Mouse (Mus musculus): Measurements from ENCODE around the gene Fbn1.

The Fbn1 gene

DNA sequence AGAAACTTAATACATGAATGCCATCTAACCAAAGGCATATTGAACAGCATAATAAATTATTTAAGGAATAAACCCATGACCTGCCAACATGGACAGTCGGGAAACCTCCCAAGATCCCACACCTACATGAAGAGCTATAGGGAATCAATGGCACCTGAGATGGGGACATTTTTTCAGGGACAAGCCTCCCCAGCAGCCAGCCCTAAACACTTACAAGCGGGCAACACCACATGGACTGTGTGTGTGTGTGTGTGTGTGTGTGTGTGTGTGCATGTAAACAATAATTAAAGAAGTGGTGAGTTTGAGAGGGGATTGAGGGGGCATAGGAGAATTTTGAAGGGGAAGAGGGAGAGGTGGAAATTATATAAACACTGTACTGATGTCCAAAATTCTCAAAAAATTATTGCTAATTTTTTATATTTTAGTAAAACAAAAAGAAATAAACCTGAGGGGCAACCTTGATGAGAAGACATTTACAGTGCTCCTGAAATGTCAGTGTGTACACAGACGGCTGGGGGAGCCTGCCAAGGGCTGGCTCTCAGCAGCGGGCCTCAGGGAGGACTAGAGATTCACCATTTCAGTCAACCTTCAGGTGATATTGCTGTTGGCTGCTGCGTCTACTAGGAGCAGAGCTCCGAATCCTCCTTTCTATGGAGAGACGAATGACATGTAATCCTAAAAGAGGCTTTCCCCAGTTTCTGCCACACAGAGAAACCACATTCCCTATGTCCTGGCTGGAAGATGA lies 121.4 kb downstream of the Fbn1 start:
- no peak for DNase-seq

- DNase-seq, result no peak
Observed at GRCm38 (mm10) chr2:125384941-125385340, 122.9 kb downstream of the Fbn1 start.

DNA sequence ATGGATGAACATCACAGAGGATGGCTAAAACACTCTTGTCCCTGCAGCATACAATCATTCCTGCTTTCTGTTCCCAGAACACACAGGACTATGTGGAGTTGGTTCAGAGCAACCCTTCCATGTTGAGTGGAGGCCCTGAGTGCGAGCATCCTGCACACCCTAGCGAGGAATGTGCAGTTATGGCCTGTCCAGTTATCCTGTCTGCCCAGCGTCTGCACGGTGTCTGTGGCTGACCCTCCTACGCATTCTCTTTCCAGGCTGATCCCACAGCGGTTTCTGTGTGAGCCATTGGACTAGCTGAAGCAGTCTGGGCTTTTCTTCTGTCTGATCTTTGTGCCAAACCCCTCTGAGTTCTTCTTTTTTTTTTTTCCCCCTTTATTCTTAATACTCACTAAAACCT lies 123.4 kb downstream of the Fbn1 start:
- DNase-seq, result no peak

DNA sequence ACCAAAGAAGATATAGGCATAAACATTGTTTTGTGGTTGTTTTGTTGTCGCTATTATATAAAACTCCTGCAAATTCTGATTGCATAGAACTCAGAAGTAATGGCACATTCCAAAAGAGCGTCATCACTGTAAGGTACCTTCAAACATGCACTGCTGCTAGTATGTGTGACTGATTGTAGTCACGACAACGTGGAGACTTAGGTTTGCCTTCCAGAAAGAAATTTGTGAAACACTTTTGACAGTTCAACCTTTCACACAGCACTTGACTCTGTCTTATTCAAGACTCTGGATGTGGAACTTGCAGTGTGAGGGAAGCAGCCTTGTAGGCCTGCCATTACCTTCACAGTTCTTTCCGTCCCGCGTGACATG lies 124.5 kb downstream of the Fbn1 start:
- DNase-seq, result no peak

- no peak for DNase-seq
Observed at GRCm38 (mm10) chr2:125382613-125383272, 125.0 kb downstream of the Fbn1 start.

- DNase-seq, result no peak
Observed at GRCm38 (mm10) chr2:125380086-125380485, 127.7 kb downstream of the Fbn1 start.

- no peak for DNase-seq
Observed at GRCm38 (mm10) chr2:125379206-125379605, 128.6 kb downstream of the Fbn1 start.

GRCm38 (mm10) chr2:125375926-125376325 lies 131.9 kb downstream of the Fbn1 start:
- no peak for DNase-seq

DNA sequence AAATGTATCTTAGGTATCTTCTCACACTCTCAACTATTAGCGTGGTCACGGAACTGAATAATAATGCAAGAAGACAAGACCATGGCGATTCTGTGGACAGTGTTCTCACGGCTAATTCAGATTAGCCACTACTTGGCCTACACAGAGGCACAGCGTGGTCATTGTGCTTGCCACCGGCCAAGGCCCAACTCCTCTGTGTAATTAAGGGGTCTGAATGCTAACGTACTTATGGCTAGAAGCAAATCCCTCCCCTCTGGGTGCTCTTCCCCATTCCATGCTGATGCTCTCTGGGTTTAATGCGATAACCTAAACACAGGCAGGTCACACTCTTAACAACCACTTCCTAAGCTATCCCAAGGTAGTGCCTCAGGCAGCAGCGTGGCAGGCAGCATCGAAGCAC lies 132.5 kb downstream of the Fbn1 start:
- no peak for DNase-seq

- no peak for DNase-seq
Observed at GRCm38 (mm10) chr2:125369666-125370065, 138.1 kb downstream of the Fbn1 start.

GRCm38 (mm10) chr2:125368616-125369015 lies 139.2 kb downstream of the Fbn1 start:
- DNase-seq, result no peak

DNA sequence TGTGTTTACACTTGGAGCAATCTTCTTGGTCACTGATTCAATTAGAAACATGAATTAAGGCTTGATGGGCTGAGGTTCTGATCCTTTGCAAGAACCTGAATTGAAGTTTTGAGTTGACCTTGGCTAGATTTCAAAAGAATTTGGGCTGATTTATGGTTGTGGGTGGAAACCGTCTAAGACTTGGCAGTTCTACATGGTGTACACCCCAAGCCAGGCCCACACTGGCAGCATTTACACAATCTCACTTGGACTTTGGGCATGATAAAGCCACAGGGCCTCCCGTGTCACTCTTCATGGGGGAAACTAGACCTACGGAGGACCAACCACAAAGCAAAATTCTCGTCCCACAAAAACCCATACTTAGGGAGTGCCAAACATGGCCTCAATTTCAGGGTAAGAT lies 146.1 kb downstream of the Fbn1 start:
- DNase-seq, result no peak

DNA sequence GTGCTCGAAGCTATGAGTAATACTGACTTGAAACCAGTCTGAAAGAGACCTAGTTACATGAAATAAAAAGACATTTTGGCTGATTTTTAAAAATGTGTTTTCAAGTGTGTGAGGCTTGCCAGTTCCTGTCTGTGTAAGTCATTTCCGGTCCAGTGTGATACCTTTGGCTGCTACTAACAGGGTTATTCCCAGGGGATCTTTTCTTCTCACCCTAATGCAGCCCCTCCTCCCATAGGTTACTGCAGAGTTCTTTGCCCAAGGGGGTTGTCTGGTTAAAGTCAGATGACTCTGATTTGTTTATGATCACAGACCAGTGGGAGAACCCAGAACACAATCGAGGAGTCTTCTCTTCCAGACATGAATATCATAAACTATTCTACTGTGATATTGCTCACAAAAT lies 151.3 kb downstream of the Fbn1 start:
- no peak for DNase-seq

GRCm38 (mm10) chr2:125356068-125356467 lies 151.7 kb downstream of the Fbn1 start:
- DNase-seq, result no peak

DNA sequence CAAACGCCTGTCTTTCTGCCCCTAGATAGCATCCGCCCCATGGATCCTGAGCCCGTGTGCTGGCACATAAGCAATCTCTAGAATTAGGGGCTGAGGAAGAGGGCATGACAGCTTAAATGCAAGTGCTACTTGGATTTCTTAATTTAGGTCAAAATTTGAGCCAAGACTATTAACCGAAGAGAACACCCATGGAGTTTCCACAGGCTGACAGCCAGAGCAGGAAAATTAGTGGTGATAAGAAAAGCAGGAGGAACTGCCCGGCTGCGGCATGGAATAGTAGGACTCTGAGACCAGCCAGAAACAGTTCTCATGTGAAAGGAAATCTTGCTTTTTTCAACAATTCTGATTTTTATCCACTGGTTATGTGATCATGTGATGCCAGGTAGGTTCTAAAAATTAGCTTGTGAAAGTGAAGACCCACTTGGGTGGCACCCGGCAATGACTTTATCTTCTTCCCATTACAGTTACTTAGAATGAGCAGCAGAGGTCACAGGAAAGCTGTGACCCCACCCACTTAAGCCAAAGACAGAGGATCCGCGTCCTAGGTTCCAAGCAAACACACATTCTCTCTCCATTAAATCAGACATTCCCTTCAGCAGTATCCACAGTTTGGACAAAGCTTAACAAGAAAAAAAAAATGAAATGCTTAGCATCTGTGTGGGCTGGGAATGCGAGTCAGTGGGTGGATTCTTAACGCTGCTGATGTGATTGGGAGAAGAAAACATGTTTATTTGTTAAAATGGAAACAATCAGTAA lies 152.4 kb downstream of the Fbn1 start:
- DNase-seq, result no peak

DNA sequence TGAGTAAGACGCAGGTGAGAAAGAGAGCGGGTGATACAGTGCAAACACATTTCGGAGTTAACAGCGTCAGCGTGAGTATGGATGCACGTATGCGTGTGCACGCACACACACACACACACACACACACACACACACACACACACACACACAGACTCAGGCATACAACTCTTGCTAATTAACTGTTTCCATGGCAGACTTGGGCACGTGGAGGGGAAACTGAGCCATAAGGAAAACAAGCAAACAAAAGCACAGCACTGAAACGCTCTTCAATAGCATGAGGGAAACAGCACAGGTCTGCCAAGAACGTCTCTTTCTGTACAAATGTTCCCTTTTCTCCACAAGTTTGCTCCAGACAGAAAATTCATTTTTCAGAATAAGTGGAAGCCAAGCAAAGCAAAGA lies 153.2 kb downstream of the Fbn1 start:
- no peak for DNase-seq

- no peak for DNase-seq
Observed at GRCm38 (mm10) chr2:125349144-125349543, 158.6 kb downstream of the Fbn1 start.

- no peak for DNase-seq
Observed at GRCm38 (mm10) chr2:125342181-125342950, 165.4 kb downstream of the Fbn1 start.

DNA sequence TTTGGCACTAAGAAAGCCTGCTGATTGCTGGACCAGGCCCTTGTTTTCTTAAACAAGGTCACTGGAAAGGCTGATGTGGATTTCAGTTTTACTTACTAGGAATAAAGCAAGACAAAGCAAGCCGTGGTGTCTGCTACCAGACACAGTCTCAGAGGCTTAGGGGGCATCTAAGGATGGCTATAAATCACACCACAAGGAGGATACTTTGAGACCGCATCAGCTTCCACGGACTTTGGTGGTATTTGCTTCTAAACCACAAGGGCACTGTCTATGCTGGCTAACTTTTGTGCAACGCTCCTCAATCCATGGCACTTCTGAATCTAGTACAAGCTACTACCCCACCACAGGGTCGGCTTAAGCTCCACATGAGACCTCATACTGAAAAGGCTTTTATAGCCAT lies 167.4 kb downstream of the Fbn1 start:
- DNase-seq, result no peak

GRCm38 (mm10) chr2:125337239-125337638 lies 170.6 kb downstream of the Fbn1 start:
- no peak for DNase-seq

DNA sequence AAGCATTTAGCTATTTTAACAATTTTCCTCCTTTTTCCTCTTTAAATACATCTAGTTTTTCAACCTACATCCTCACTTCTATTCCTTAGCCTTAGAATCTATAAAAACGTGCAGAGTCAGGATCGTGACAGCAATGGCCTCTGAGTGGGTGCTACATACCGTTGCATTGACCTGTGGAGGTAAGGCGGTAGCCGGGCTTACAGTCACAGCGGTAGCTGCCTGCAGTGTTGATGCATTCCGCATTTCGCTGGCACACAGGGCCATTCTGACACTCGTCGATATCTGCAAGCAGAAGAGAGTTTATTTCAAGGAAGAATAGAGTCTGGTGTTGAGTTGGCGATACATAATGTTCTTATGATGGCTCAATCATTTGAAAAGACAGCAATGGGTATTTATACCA lies 172.6 kb downstream of the Fbn1 start:
- no peak for DNase-seq

DNA sequence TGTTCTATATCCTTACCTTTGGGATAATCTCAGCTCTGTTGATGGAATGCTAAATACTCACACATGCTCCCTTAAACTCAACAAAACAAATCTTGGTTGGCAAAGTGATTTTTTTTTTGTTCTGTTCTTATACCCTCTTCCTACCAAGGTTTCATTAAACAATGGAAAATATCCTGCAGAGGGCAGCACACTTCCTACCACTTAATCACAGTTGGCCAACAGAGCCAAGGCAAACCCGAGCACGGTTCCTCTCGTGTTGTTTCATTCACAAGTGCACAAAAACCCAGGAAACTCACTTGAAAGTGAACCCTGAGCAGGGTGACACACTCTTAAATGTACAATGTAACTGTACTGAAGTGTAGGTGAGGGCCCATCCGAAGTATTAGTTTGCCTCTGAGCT lies 173.6 kb downstream of the Fbn1 start:
- no peak for DNase-seq

GRCm38 (mm10) chr2:125331581-125331980 lies 176.2 kb downstream of the Fbn1 start:
- DNase-seq, result no peak

Data from thymus, postnatal 25 days (tissue).